Mouse (Mus musculus) limb, embryonic 13.5 days (tissue): ENCODE data around the gene Ptprd. TPM values are rescaled to one million over a fixed set of nuclear protein-coding genes. Genes with fewer than 3 reads are reported as not detected.
"Not testable (repeated sequence)": the region's sequence is repeated elsewhere in the genome, so short reads cannot be mapped to it uniquely, and the experiment has no call there.

Experiments used
- ATAC-seq: fragments of 200-750 bp; cut with Nextera tagmentation; 2 replicates; pipeline ENCODE4 v1.8.0; 2017; ENCODE audit warnings: low read depth, moderate number of reproducible peaks, moderate TSS enrichment; ENCODE audit not compliant: low FRiP score
- H3K27ac ChIP-seq: fragments of 300-500 bp; sonication (generic); 2 replicates; pipeline ENCODE4 v1.5.1; 2015; ENCODE audit warnings: inconsistent platforms, mild to moderate bottlenecking, moderate library complexity
- H3K27me3 ChIP-seq: fragments of 300-500 bp; sonication (generic); 2 replicates; pipeline ENCODE4 v1.6.1; 2015; ENCODE audit warnings: mild to moderate bottlenecking, inconsistent platforms
- H3K36me3 ChIP-seq: fragments of 300-500 bp; sonication (generic); 2 replicates; pipeline ENCODE4 v1.6.1; 2015; ENCODE audit warnings: inconsistent platforms, mild to moderate bottlenecking, moderate library complexity
- H3K4me1 ChIP-seq: fragments of 300-500 bp; sonication (generic); 2 replicates; pipeline ENCODE4 v1.6.1; 2015; ENCODE audit warnings: inconsistent platforms
- H3K4me2 ChIP-seq: fragments of 300-500 bp; sonication (generic); replicated peaks from 2 replicates; pipeline ENCODE4 v1.6.1; 2015; ENCODE audit warnings: inconsistent platforms, mild to moderate bottlenecking, moderate library complexity
- H3K4me3 ChIP-seq: fragments of 300-500 bp; sonication (generic); 2 replicates; pipeline ENCODE4 v1.5.1; 2015; ENCODE audit warnings: moderate library complexity, mild to moderate bottlenecking, inconsistent platforms
- H3K9ac ChIP-seq: fragments of 300-500 bp; sonication (generic); 2 replicates; pipeline ENCODE4 v1.6.1; 2015; ENCODE audit warnings: mild to moderate bottlenecking, inconsistent platforms
- H3K9me3 ChIP-seq: fragments of 300-500 bp; sonication (generic); 2 replicates; pipeline ENCODE4 v1.6.1; 2016; ENCODE audit warnings: inconsistent platforms
- WGBS: fragments of 180-500 bp; shearing (Covaris S2); methylation state at CpG from one replicate; pipeline ENCODE4 v1.1.7; 2015; 5-methylcytosine and 5-hydroxymethylcytosine counted together
- polyA plus RNA-seq: library from polyadenylated mRNA; unstranded; fragments of >200 nt; fragmentation: Nextera tagmentation; extraction: Ambion mirVana; gene quantifications from 2 replicates; pipeline ENCODE4 v1.2.1, GENCODE M21; 2015

Gene Ptprd
- polyA plus RNA-seq, 1 experiment from 2014 or later: 38.6 TPM

DNA sequence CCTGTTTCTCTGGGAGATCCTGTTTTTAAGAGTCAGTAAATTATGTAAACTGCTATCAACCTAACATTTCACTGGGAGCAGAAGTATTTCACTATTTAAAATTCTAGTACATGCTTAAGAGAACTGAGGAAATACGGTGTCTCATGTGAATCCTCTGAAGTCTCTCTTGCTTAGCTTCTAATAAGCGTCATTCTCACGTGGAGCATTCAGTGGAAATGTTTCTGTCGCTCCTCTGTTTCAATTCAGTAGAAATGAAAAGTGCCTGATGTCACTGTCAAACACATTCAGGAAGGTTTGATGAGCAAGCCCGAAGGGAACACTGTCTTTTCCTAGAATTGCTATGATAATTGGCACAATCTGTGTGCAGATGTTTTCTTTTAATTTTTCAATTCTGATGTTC lies 350.5 kb downstream of the Ptprd start:
- no peaks in the 10 kb centered on the region for H3K27me3 ChIP-seq
- H3K9ac ChIP-seq: no peak overlapping the region
- no peaks in the 10 kb centered on the region for H3K4me1 ChIP-seq
- no peaks in the 10 kb centered on the region for H3K9me3 ChIP-seq
- H3K27ac ChIP-seq: no peak overlapping the region
- H3K4me2 ChIP-seq: no peak overlapping the region
- 70% methylated on average over 5 of the region's 5 CpGs for WGBS
- no peaks in the 10 kb centered on the region for H3K36me3 ChIP-seq
- ATAC-seq: no peak
- H3K4me3 ChIP-seq: no peak overlapping the region

DNA sequence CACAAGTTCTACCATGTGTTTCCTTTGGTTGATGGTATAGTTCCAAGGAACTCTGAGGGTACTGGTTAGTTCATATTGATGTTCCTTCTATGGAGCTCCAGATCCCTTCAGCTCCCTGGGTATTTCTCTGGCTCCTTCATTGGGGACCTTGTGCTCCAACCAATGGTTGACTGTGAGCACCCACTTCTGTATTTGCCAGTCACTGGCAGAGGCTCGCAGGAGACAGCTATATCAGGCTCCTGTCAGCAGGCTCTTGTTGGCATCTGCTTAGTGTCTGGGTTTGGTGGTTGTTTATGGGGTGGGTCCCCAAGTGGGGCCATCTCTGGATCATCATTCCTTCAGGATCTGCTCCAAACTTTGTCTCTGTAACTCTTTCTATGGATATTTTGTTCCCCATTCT lies 414.4 kb downstream of the Ptprd start:
- H3K27ac ChIP-seq, H3K9ac ChIP-seq, H3K4me1 ChIP-seq, H3K4me3 ChIP-seq, H3K9me3 ChIP-seq, H3K4me2 ChIP-seq, H3K27me3 ChIP-seq, H3K36me3 ChIP-seq, ATAC-seq: not testable (repeated sequence)
- 67% methylated on average over 1 of the region's 1 CpGs for WGBS

DNA sequence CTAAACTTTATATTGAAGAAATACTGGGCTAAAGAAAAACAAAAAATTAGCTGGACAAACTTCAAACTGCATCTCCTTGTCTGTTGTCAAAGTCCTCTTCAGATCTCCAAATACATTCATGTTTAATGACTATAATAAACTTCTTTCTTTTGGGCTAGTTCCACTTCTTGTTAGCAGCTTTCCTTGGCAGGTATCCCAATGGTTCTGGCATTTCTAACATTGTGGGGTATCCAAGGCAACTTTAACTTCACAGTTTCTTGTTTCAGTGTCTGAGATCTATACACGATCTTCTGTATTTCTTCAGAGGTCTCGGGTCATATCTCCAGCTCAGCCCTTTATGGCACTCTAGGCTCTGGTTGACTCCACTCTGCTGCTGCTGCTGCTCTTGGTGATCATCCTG lies 434.5 kb downstream of the Ptprd start:
- Histone ChIP-seq H3K4me1 (no peaks in the 10 kb centered on the region), H3K9ac (no peak overlapping the region), H3K4me2 (no peak overlapping the region), H3K27ac (no peak overlapping the region), H3K36me3 (no peaks in the 10 kb centered on the region), H3K27me3 (no peaks in the 10 kb centered on the region), H3K4me3 (no peak overlapping the region), H3K9me3 (no peaks in the 10 kb centered on the region)
- 74% methylated on average over 2 of the region's 2 CpGs for WGBS
- no peak for ATAC-seq

DNA sequence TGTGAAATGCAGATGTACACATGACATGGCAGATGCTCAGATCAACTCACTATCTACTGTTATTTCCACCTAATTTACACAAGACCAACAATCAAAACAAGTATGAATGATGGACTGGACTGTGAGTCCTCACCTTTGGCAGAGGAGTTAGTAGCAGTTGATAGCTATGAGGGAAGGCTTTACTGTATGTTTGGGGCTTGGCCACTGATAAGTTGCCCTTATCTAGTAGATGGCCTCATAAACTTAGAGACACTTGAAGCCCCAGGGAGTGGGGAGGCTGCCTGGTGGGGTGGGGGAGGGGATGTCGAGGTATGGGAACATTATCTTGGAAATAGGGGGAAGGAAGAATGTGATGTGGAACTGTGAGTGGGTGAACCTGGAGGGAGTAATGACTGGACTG lies 448.0 kb downstream of the Ptprd start:
- ATAC-seq: no peak
- Histone ChIP-seq H3K4me2 (no peak overlapping the region), H3K27me3 (no peaks in the 10 kb centered on the region), H3K27ac (no peak overlapping the region), H3K4me1 (no peaks in the 10 kb centered on the region), H3K9me3 (no peaks in the 10 kb centered on the region), H3K4me3 (no peak overlapping the region), H3K9ac (no peak overlapping the region), H3K36me3 (no peaks in the 10 kb centered on the region)
- WGBS: 73% methylated on average over 1 of the region's 1 CpGs

DNA sequence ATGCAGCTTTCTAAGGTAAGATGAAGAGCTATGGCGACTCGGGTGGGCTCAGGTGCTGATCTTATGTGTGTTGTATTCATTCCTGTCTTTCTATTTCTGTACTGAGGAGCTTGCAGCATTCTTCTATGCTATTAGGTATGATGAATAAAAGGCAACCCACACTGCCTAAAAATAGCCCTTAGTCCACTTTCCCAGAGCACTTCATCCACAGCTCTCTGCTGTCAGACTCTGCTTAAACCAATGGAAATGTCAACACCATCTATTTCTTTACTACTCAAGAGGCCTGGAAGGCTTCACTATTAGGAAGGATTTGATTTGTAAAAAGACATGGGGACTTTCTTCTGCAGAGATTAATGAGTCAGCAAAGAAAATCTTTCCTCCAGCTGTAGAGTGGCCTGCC lies 468.4 kb downstream of the Ptprd start:
- no peak for ATAC-seq
- no peak overlapping the region for H3K4me2 ChIP-seq
- no peak overlapping the region for H3K27ac ChIP-seq
- no peaks in the 10 kb centered on the region for H3K36me3 ChIP-seq
- H3K9ac ChIP-seq: no peak overlapping the region
- no peaks in the 10 kb centered on the region for H3K27me3 ChIP-seq
- H3K9me3 ChIP-seq: no peaks in the 10 kb centered on the region
- no peaks in the 10 kb centered on the region for H3K4me1 ChIP-seq
- no peak overlapping the region for H3K4me3 ChIP-seq
- WGBS: 94% methylated on average over 2 of the region's 2 CpGs

DNA sequence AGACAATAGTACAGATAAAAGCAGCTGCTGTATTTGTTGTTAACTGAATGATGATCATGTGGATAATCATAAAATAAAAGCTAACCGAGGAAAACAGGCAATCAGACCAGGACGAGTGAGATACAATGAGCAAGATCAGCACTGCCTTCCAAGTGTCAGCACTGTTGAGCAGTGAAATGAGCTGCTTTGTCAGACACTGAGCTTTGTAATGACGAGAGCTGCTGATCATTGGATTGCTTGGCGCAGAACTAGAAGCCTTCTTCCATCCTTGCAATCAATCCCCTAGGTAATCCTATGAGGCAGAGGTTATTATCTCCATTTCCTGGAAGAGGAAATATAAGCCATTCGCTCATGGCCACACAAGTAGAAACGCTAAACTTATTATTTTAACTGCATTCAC lies 489.9 kb downstream of the Ptprd start:
- Histone ChIP-seq H3K27me3 (no peaks in the 10 kb centered on the region), H3K4me2 (no peak overlapping the region), H3K36me3 (no peaks in the 10 kb centered on the region), H3K4me1 (no peaks in the 10 kb centered on the region), H3K9me3 (no peaks in the 10 kb centered on the region), H3K27ac (no peak overlapping the region), H3K4me3 (no peak overlapping the region), H3K9ac (no peak overlapping the region)
- WGBS: 65% methylated on average over 6 of the region's 6 CpGs
- no peak for ATAC-seq

DNA sequence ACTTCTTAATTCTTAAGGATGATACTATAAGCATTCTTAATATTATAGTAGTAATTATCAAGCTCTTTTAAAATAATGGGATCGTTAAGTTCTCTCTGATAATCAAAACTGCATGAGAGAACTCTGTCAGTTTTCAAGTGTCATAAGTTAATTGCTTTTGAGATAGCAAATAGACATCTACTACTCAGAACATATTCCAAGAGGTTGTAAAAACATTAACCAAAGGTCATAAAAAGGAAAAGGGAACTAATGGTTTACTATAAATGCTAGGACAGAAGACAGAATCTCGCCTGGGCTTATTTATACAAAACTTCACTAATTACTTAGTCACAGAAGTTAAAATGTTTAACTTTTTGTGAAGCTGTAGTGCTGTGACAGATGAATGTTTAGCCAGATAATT lies 494.0 kb downstream of the Ptprd start:
- H3K36me3 ChIP-seq: no peaks in the 10 kb centered on the region
- H3K4me1 ChIP-seq: no peaks in the 10 kb centered on the region
- H3K27me3 ChIP-seq: no peaks in the 10 kb centered on the region
- H3K9ac ChIP-seq: no peak overlapping the region
- H3K4me2 ChIP-seq: no peak overlapping the region
- no peak for ATAC-seq
- no peaks in the 10 kb centered on the region for H3K9me3 ChIP-seq
- WGBS: 63% methylated on average over 2 of the region's 2 CpGs
- no peak overlapping the region for H3K27ac ChIP-seq
- H3K4me3 ChIP-seq: no peak overlapping the region

DNA sequence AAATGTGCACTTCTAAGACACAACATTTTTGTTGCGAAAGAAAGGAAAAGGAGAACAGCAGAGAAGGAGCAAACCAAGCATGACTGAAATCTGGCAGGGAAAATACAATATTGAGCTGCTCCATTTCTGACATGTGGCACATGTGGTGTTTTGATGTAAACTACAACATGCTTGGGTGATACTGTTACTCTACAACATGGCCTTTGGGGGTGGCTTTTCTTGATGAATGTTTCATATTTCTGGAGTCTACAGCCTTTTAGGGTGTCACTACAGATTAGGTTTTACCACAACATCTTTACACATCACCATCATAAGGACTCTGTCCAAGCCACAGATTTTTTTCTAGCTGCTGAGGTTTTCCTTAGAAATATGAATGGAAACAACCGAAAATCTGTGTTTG lies 501.5 kb downstream of the Ptprd start:
- Histone ChIP-seq H3K27me3 (no peaks in the 10 kb centered on the region), H3K4me2 (no peak overlapping the region), H3K36me3 (no peaks in the 10 kb centered on the region), H3K4me1 (no peaks in the 10 kb centered on the region), H3K27ac (no peak overlapping the region), H3K9me3 (no peaks in the 10 kb centered on the region), H3K4me3 (no peak overlapping the region), H3K9ac (no peak overlapping the region)
- no peak for ATAC-seq
- 80% methylated on average over 2 of the region's 2 CpGs for WGBS

DNA sequence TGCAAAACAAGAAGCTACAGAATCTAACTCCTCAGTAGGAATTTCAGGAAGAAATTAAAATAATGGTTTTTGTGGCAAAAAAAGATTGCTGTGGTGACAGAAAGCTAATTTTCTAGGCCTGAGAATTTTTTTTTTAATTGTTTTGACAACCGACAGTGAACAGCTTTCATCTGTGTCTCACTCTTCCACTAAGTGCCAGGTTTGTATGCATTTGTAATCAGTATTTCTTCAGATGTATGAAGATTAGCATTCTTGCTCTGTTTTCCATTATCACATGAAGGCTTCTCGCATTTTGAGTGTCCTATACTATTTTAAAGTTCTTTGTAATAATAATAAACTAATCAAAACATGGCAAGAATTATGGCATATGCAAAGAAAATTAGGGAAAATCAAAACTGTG lies 513.5 kb downstream of the Ptprd start:
- Histone ChIP-seq H3K4me3 (no peak overlapping the region), H3K27ac (no peak overlapping the region), H3K9ac (no peak overlapping the region), H3K27me3 (no peaks in the 10 kb centered on the region), H3K36me3 (no peaks in the 10 kb centered on the region), H3K9me3 (no peaks in the 10 kb centered on the region), H3K4me1 (no peaks in the 10 kb centered on the region), H3K4me2 (no peak overlapping the region)
- no peak for ATAC-seq
- 82% methylated on average over 2 of the region's 2 CpGs for WGBS

DNA sequence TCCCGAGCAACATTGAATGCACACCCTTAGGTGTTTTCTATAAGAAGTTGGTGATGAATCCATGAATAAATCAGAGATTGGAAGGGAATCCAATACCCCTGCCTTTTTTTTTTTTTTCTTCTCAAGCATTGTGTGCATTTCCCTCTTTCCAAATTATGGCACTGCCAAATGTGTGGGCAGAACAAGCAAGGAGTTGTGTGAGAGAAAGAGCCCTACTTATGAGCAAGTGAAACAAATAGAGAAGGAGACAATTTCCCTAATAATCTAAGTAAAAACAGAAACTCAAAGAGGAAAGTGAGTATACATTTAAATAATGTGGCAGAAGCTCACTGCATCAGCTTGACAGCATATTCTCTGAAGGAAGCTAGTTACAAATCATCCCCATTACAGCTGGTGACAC lies 536.0 kb downstream of the Ptprd start:
- ATAC-seq: no peak
- WGBS: 82% methylated on average over 1 of the region's 1 CpGs

DNA sequence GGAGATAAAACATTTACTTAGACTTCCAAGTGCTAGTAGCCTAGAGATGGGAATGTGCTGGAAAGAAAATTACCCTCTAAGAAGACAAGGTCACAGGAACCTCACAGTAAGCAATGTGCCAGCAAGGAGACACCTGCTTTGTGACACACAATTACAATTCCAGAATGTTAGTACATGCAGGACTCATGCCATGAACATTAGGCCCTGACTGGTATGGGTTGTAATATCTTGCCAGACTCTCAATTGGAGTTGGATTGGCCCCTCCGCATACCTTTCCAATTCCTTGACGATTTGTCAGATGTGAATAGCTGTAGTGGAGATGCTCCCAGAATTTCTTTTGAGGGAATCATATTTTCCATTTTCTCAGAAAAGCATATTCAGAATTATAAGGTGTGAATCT lies 547.0 kb downstream of the Ptprd start:
- no peaks in the 10 kb centered on the region for H3K36me3 ChIP-seq
- 91% methylated on average over 2 of the region's 2 CpGs for WGBS
- no peak overlapping the region for H3K4me3 ChIP-seq
- H3K4me2 ChIP-seq: no peak overlapping the region
- no peak for ATAC-seq
- no peak overlapping the region for H3K9ac ChIP-seq
- no peaks in the 10 kb centered on the region for H3K27me3 ChIP-seq
- no peaks in the 10 kb centered on the region for H3K4me1 ChIP-seq
- no peak overlapping the region for H3K27ac ChIP-seq
- H3K9me3 ChIP-seq: no peaks in the 10 kb centered on the region

More for the DNA sequence above, 536.0 kb downstream of the Ptprd start:
- Histone ChIP-seq H3K4me3 (no peak overlapping the region), H3K27ac (no peak overlapping the region), H3K9ac (no peak overlapping the region), H3K9me3 (no peaks in the 10 kb centered on the region), H3K36me3 (no peaks in the 10 kb centered on the region), H3K27me3 (no peaks in the 10 kb centered on the region), H3K4me1 (no peaks in the 10 kb centered on the region), H3K4me2 (no peak overlapping the region)

DNA sequence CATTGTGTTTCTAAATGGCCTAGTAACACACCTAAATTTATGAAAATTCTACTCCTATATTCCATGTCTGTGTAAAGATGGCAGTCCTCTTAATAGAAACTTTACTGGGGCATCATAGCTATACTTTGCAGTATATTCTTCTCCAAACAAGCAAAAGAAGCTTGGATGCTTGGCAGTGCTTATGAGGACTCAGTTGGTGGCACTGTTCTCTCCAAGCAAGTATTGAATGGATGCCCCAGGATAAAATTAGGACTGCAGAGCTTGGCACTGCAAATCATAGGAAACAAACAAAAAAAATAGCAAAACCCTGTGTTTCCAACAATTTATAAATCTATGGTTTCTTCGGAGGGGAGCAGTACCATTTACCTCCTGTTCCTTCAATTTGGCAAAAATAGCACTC lies 549.5 kb downstream of the Ptprd start:
- Histone ChIP-seq H3K36me3 (no peaks in the 10 kb centered on the region), H3K27me3 (no peaks in the 10 kb centered on the region), H3K4me2 (no peak overlapping the region), H3K4me1 (no peaks in the 10 kb centered on the region), H3K9me3 (no peaks in the 10 kb centered on the region), H3K4me3 (no peak overlapping the region), H3K27ac (no peak overlapping the region), H3K9ac (no peak overlapping the region)
- WGBS: 78% methylated on average over 1 of the region's 1 CpGs
- no peak for ATAC-seq

DNA sequence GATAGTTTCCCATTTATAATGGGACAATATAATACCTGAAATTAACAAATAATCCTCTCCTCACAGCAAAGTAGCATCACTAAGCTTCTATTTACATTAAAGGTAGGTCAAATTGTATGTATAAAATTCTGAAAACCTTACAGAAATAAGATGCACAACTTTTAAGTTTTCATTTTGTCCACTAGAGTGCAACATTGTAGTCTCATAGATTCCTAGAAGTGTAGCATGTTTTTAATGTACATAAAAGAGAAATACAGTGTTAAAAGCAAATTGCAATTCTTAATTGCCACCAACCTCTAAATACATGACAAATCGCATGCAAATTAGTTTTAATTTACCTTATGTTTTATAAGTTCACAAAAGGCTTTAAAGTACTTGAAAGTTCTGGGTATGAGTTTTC lies 556.1 kb downstream of the Ptprd start:
- no peaks in the 10 kb centered on the region for H3K27me3 ChIP-seq
- H3K36me3 ChIP-seq: no peaks in the 10 kb centered on the region
- no peak overlapping the region for H3K9ac ChIP-seq
- 79% methylated on average over 1 of the region's 1 CpGs for WGBS
- H3K4me1 ChIP-seq: no peaks in the 10 kb centered on the region
- H3K9me3 ChIP-seq: no peaks in the 10 kb centered on the region
- H3K4me3 ChIP-seq: no peak overlapping the region
- H3K4me2 ChIP-seq: no peak overlapping the region
- ATAC-seq: no peak
- H3K27ac ChIP-seq: no peak overlapping the region
